Mouse (Mus musculus) midbrain, embryonic 11.5 days (tissue): Measurements from ENCODE around the gene Sap30bp. TPM values are rescaled to one million over a fixed set of nuclear protein-coding genes. Genes with fewer than 3 reads are reported as not detected.

Experiments
- ATAC-seq: fragments of 200-750 bp; cut with Nextera tagmentation; 2 replicates; pipeline ENCODE4 v1.8.0; 2017; ENCODE audit warnings: moderate TSS enrichment, moderate library complexity; ENCODE audit not compliant: low FRiP score
- DNase-seq: peaks from one replicate; pipeline ENCODE4 v3.0.0; 2015; ENCODE audit warnings: low spot score; ENCODE audit errors: missing footprints
- H3K27ac ChIP-seq: fragments of 300-500 bp; sonication (generic); 2 replicates; pipeline ENCODE4 v1.5.1; 2014; ENCODE audit warnings: low read depth, low read length
- H3K27me3 ChIP-seq: fragments of 300-500 bp; sonication (generic); 2 replicates; pipeline ENCODE4 v1.6.1; 2014; ENCODE audit warnings: mild to moderate bottlenecking, low read length, moderate library complexity, mixed read lengths; ENCODE audit not compliant: control insufficient read depth, insufficient read depth
- H3K36me3 ChIP-seq: fragments of 300-500 bp; sonication (generic); 2 replicates; pipeline ENCODE4 v1.6.1; 2014; ENCODE audit warnings: mild to moderate bottlenecking, low read length, moderate library complexity, mixed read lengths; ENCODE audit not compliant: control insufficient read depth, insufficient read depth
- H3K4me1 ChIP-seq: fragments of 300-500 bp; sonication (generic); 2 replicates; pipeline ENCODE4 v1.6.1; 2014; ENCODE audit warnings: low read length; ENCODE audit not compliant: control insufficient read depth, insufficient read depth
- H3K4me2 ChIP-seq: fragments of 300-500 bp; sonication (generic); 2 replicates; pipeline ENCODE4 v1.6.1; 2014; ENCODE audit warnings: mild to moderate bottlenecking, moderate library complexity
- H3K4me3 ChIP-seq: fragments of 300-500 bp; sonication (generic); 2 replicates; pipeline ENCODE4 v1.5.1; 2014; ENCODE audit warnings: low read depth, low read length
- H3K9ac ChIP-seq: fragments of 300-500 bp; sonication (generic); 2 replicates; pipeline ENCODE4 v1.6.1; 2014; ENCODE audit warnings: low read length
- H3K9me3 ChIP-seq: fragments of 300-500 bp; sonication (generic); 2 replicates; pipeline ENCODE4 v1.6.1; 2016; ENCODE audit warnings: low read length; ENCODE audit not compliant: control insufficient read depth
- WGBS: fragments of 180-500 bp; shearing (Covaris S2); extraction: QIAGEN DNeasy Blood & Tissue Kit; methylation state at CpG from one replicate; pipeline ENCODE4 v1.1.7; 2014; 5-methylcytosine and 5-hydroxymethylcytosine counted together
- polyA plus RNA-seq: library from polyadenylated mRNA; unstranded; fragments of >200 nt; fragmentation: Nextera tagmentation; extraction: Ambion mirVana; gene quantifications from 2 replicates; pipeline ENCODE4 v1.2.1, GENCODE M21; 2014

Sap30bp gene
- polyA plus RNA-seq, 1 experiment from 2014 or later: 61.5 TPM

- H3K9me3 ChIP-seq: no peaks in the 10 kb centered on the region
- peaks cover 2% of the 10 kb centered on the region; the same call in 1 of the 2 replicates for H3K36me3 ChIP-seq
- DNase-seq (no peak), ATAC-seq (no peak)
- no peak overlapping the region for H3K4me2 ChIP-seq
- H3K27ac ChIP-seq: no peak overlapping the region
- 87% methylated on average over 8 of the region's 8 CpGs for WGBS
- H3K9ac ChIP-seq: no peak overlapping the region
- H3K4me1 ChIP-seq: no peaks in the 10 kb centered on the region
- H3K27me3 ChIP-seq: no peaks in the 10 kb centered on the region
- no peak overlapping the region for H3K4me3 ChIP-seq
These were observed 12.2 kb downstream of the Sap30bp start for GRCm38 (mm10) chr11:115945247-115945646.

GRCm38 (mm10) chr11:115946221-115946828 lies 13.2 kb downstream of the Sap30bp start:
- Histone ChIP-seq H3K27me3 (no peaks in the 10 kb centered on the region), H3K4me2 (no peak overlapping the region), H3K36me3 (peaks cover 3% of the 10 kb centered on the region), H3K9ac (no peak overlapping the region), H3K4me3 (no peak overlapping the region), H3K9me3 (no peaks in the 10 kb centered on the region), H3K4me1 (no peaks in the 10 kb centered on the region), H3K27ac (no peak overlapping the region)
- ATAC-seq (no peak), DNase-seq (no peak)
- 91% methylated on average over 9 of the region's 9 CpGs for WGBS

- Histone ChIP-seq H3K9me3 (no peaks in the 10 kb centered on the region), H3K9ac (no peak overlapping the region), H3K4me1 (no peaks in the 10 kb centered on the region), H3K36me3 (peaks cover 6% of the 10 kb centered on the region), H3K4me3 (no peak overlapping the region), H3K4me2 (no peak overlapping the region), H3K27me3 (no peaks in the 10 kb centered on the region), H3K27ac (no peak overlapping the region)
- WGBS: 91% methylated on average over 9 of the region's 9 CpGs
- ATAC-seq (no peak), DNase-seq (no peak)
These were observed 15.2 kb downstream of the Sap30bp start for GRCm38 (mm10) chr11:115948316-115948715.

GRCm38 (mm10) chr11:115950719-115951118 lies 17.6 kb downstream of the Sap30bp start:
- ATAC-seq (no peak), DNase-seq (no peak)
- H3K9me3 ChIP-seq: no peaks in the 10 kb centered on the region
- H3K36me3 ChIP-seq: peaks cover 13% of the 10 kb centered on the region
- H3K27me3 ChIP-seq: no peaks in the 10 kb centered on the region
- H3K9ac ChIP-seq: no peak overlapping the region
- H3K4me2 ChIP-seq: no peak overlapping the region
- H3K4me3 ChIP-seq: no peak overlapping the region
- no peak overlapping the region for H3K27ac ChIP-seq
- no peaks in the 10 kb centered on the region for H3K4me1 ChIP-seq
- WGBS: 97% methylated on average over 2 of the region's 2 CpGs

- no peak overlapping the region for H3K27ac ChIP-seq
- H3K9ac ChIP-seq: no peak overlapping the region
- H3K4me1 ChIP-seq: peaks cover 10% of the 10 kb centered on the region
- H3K27me3 ChIP-seq: no peaks in the 10 kb centered on the region
- WGBS: 90% methylated on average over 5 of the region's 5 CpGs
- H3K9me3 ChIP-seq: no peaks in the 10 kb centered on the region
- no peak overlapping the region for H3K4me3 ChIP-seq
- no peak for DNase-seq
- H3K36me3 ChIP-seq: peaks cover 15% of the 10 kb centered on the region
- ATAC-seq: no peak
- no peak overlapping the region for H3K4me2 ChIP-seq
These were observed 21.6 kb downstream of the Sap30bp start for GRCm38 (mm10) chr11:115954712-115955111.

GRCm38 (mm10) chr11:115955195-115955858 lies 22.2 kb downstream of the Sap30bp start:
- Histone ChIP-seq H3K27ac (no peak overlapping the region), H3K9ac (no peak overlapping the region), H3K4me1 (peaks cover 10% of the 10 kb centered on the region), H3K36me3 (peaks cover 19% of the 10 kb centered on the region), H3K27me3 (no peaks in the 10 kb centered on the region), H3K4me2 (no peak overlapping the region), H3K4me3 (no peak overlapping the region), H3K9me3 (no peaks in the 10 kb centered on the region)
- DNase-seq (no peak), ATAC-seq (no peak)
- 75% methylated on average over 10 of the region's 10 CpGs for WGBS

GRCm38 (mm10) chr11:115956453-115956852 lies 23.4 kb downstream of the Sap30bp start:
- 17% methylated on average over 4 of the region's 4 CpGs for WGBS

GRCm38 (mm10) chr11:115957971-115958370 lies 24.9 kb downstream of the Sap30bp start:
- Histone ChIP-seq H3K9me3 (no peaks in the 10 kb centered on the region), H3K4me1 (peaks cover 10% of the 10 kb centered on the region), H3K27ac (no peak overlapping the region), H3K27me3 (no peaks in the 10 kb centered on the region), H3K36me3 (peaks cover 29% of the 10 kb centered on the region), H3K9ac (no peak overlapping the region), H3K4me2 (no peak overlapping the region), H3K4me3 (no peak overlapping the region)
- ATAC-seq (no peak), DNase-seq (no peak)
- 73% methylated on average over 7 of the region's 7 CpGs for WGBS

More at GRCm38 (mm10) chr11:115956453-115956852, 23.4 kb downstream of the Sap30bp start:
- peaks cover 10% of the 10 kb centered on the region for H3K4me1 ChIP-seq
- no peak for DNase-seq
- H3K4me3 ChIP-seq: no peak overlapping the region
- H3K27ac ChIP-seq: no peak overlapping the region
- H3K4me2 ChIP-seq: no peak overlapping the region
- no peaks in the 10 kb centered on the region for H3K9me3 ChIP-seq
- peak; percentile 64 for ATAC-seq
- H3K27me3 ChIP-seq: no peaks in the 10 kb centered on the region
- H3K36me3 ChIP-seq: peaks cover 23% of the 10 kb centered on the region
- no peak overlapping the region for H3K9ac ChIP-seq

- Histone ChIP-seq H3K4me2 (no peak overlapping the region), H3K9ac (no peak overlapping the region), H3K27ac (no peak overlapping the region), H3K36me3 (peaks cover 37% of the 10 kb centered on the region), H3K27me3 (no peaks in the 10 kb centered on the region), H3K4me1 (peaks cover 10% of the 10 kb centered on the region), H3K9me3 (no peaks in the 10 kb centered on the region), H3K4me3 (no peak overlapping the region)
- ATAC-seq (no peak), DNase-seq (no peak)
- WGBS: 95% methylated on average over 9 of the region's 9 CpGs
These were observed 25.9 kb downstream of the Sap30bp start for GRCm38 (mm10) chr11:115959018-115959417.
